Mouse (Mus musculus): ENCODE measurements around the gene Epb41l1. TPM values are rescaled to one million over a fixed set of nuclear protein-coding genes. Genes with fewer than 3 reads are reported as not detected.

Epb41l1 gene
- total and polyA plus RNA-seq, 2 experiments from 2014 or later = 10.7 to 259 TPM

- Histone ChIP-seq H3K27ac (peak overlapping the region; percentile 94), H3K36me3 (ENCODE audit: insufficient read depth, low read length) (no peaks in the 10 kb centered on the region), H3K4me3 (ENCODE audit: low read length) (peak overlapping the region; percentile 74), H3K27me3 (ENCODE audit: insufficient read depth, low read length) (no peaks in the 10 kb centered on the region), H3K9ac (replicated peaks; ENCODE audit: low read length) (peak overlapping the region; percentile 85), H3K9me3 (ENCODE audit: low read length) (no peaks in the 10 kb centered on the region), H3K4me1 (ENCODE audit: insufficient read depth, low read length) (0 out of 2 replicates have a peak, but pooled peaks cover 5% of the 10 kb centered on the region), H3K4me2 (ENCODE audit: low read depth, low read length) (peak overlapping the region; percentile 83)
- under 1% methylated on average over 33 of the region's 36 CpGs for WGBS
- ATAC-seq (peak; percentile 75), DNase-seq (ENCODE audit: low spot score) (peak; percentile 65)
- TF ChIP-seq CTCF (IDR thresholded peaks at IDR 0.05; ENCODE audit: low read depth) = no peak
Measured at GRCm38 (mm10) chr2:156421381-156422110, 837 bp downstream of the Epb41l1 start.

GRCm38 (mm10) chr2:156422631-156423030 lies 1.9 kb downstream of the Epb41l1 start:
- H3K27me3 ChIP-seq (ENCODE audit: insufficient read depth, low read length) = no peaks in the 10 kb centered on the region
- H3K4me3 ChIP-seq (ENCODE audit: low read length) = peak overlapping the region; percentile 74
- H3K36me3 ChIP-seq (ENCODE audit: insufficient read depth, low read length) = no peaks in the 10 kb centered on the region
- 0 out of 2 replicates have a peak, but pooled peaks cover 5% of the 10 kb centered on the region for H3K4me1 ChIP-seq (ENCODE audit: insufficient read depth, low read length)
- peak overlapping the region; percentile 41 for H3K9ac ChIP-seq (replicated peaks; ENCODE audit: low read length)
- WGBS = 10% methylated on average over 8 of the region's 8 CpGs
- H3K9me3 ChIP-seq (ENCODE audit: low read length) = no peaks in the 10 kb centered on the region
- ATAC-seq (no peak), DNase-seq (ENCODE audit: low spot score) (no peak)
- H3K27ac ChIP-seq = peak overlapping the region; percentile 23; the same call in 1 of the 2 replicates
- peak overlapping the region; percentile 83 for H3K4me2 ChIP-seq (ENCODE audit: low read depth, low read length)
- no peak for TF ChIP-seq CTCF (IDR thresholded peaks at IDR 0.05; ENCODE audit: low read depth)

- no peaks in the 10 kb centered on the region for H3K36me3 ChIP-seq (ENCODE audit: insufficient read depth, low read length)
- ATAC-seq (no peak), DNase-seq (ENCODE audit: low spot score) (no peak)
- 0 out of 2 replicates have a peak, but pooled peaks cover 5% of the 10 kb centered on the region for H3K4me1 ChIP-seq (ENCODE audit: insufficient read depth, low read length)
- H3K4me2 ChIP-seq (ENCODE audit: low read depth, low read length) = peak overlapping the region; percentile 83
- no peaks in the 10 kb centered on the region for H3K27me3 ChIP-seq (ENCODE audit: insufficient read depth, low read length)
- WGBS = 85% methylated on average over 4 of the region's 4 CpGs
- no peak overlapping the region for H3K9ac ChIP-seq (replicated peaks; ENCODE audit: low read length)
- no peak overlapping the region for H3K4me3 ChIP-seq (ENCODE audit: low read length)
- H3K9me3 ChIP-seq (ENCODE audit: low read length) = no peaks in the 10 kb centered on the region
- no peak overlapping the region for H3K27ac ChIP-seq
- no peak for TF ChIP-seq CTCF (IDR thresholded peaks at IDR 0.05; ENCODE audit: low read depth)
Measured at GRCm38 (mm10) chr2:156423672-156424071, 3.0 kb downstream of the Epb41l1 start.

- no peak for TF ChIP-seq CTCF (IDR thresholded peaks at IDR 0.05; ENCODE audit: low read depth)
- no peak for ATAC-seq
Measured at GRCm38 (mm10) chr2:156425618-156426017, 4.9 kb downstream of the Epb41l1 start.

GRCm38 (mm10) chr2:156426151-156426550 lies 5.4 kb downstream of the Epb41l1 start:
- Histone ChIP-seq H3K4me2 (ENCODE audit: low read depth, low read length) (no peak overlapping the region), H3K9me3 (ENCODE audit: low read length) (no peaks in the 10 kb centered on the region), H3K27me3 (ENCODE audit: insufficient read depth, low read length) (no peaks in the 10 kb centered on the region), H3K4me1 (ENCODE audit: insufficient read depth, low read length) (peaks cover 6% of the 10 kb centered on the region; the same call in 1 of the 2 replicates), H3K36me3 (ENCODE audit: insufficient read depth, low read length) (no peaks in the 10 kb centered on the region), H3K4me3 (ENCODE audit: low read length) (no peak overlapping the region), H3K27ac (no peak overlapping the region), H3K9ac (replicated peaks; ENCODE audit: low read length) (no peak overlapping the region)
- DNase-seq (ENCODE audit: low spot score) (no peak), ATAC-seq (no peak)
- 65% methylated on average over 4 of the region's 4 CpGs for whole genome bisulfite sequencing
- no peak for TF ChIP-seq CTCF (IDR thresholded peaks at IDR 0.05; ENCODE audit: low read depth)

More at GRCm38 (mm10) chr2:156425618-156426017, 4.9 kb downstream of the Epb41l1 start:
- Histone ChIP-seq H3K9me3 (ENCODE audit: low read length) (no peaks in the 10 kb centered on the region), H3K27ac (no peak overlapping the region), H3K4me1 (ENCODE audit: insufficient read depth, low read length) (peaks cover 6% of the 10 kb centered on the region; the same call in 1 of the 2 replicates), H3K36me3 (ENCODE audit: insufficient read depth, low read length) (no peaks in the 10 kb centered on the region), H3K4me3 (ENCODE audit: low read length) (no peak overlapping the region), H3K9ac (replicated peaks; ENCODE audit: low read length) (no peak overlapping the region), H3K4me2 (ENCODE audit: low read depth, low read length) (peak overlapping the region; percentile 10; the same call in 1 of the 2 replicates), H3K27me3 (ENCODE audit: insufficient read depth, low read length) (no peaks in the 10 kb centered on the region)
- WGBS = 26% methylated on average over 2 of the region's 2 CpGs
- no peak for DNase-seq (ENCODE audit: low spot score)

GRCm38 (mm10) chr2:156429836-156430235 lies 9.1 kb downstream of the Epb41l1 start:
- H3K4me2 ChIP-seq (ENCODE audit: low read depth, low read length) = no peak overlapping the region
- DNase-seq (ENCODE audit: low spot score) = no peak
- H3K27ac ChIP-seq = no peak overlapping the region
- no peaks in the 10 kb centered on the region for H3K36me3 ChIP-seq (ENCODE audit: insufficient read depth, low read length)
- no peak overlapping the region for H3K9ac ChIP-seq (replicated peaks; ENCODE audit: low read length)
- 50% methylated on average over 10 of the region's 10 CpGs for WGBS
- H3K27me3 ChIP-seq (ENCODE audit: insufficient read depth, low read length) = no peaks in the 10 kb centered on the region
- TF ChIP-seq CTCF (IDR thresholded peaks at IDR 0.05; ENCODE audit: low read depth) = no peak
- H3K4me1 ChIP-seq (ENCODE audit: insufficient read depth, low read length) = peaks cover 14% of the 10 kb centered on the region; the same call in 1 of the 2 replicates
- ATAC-seq = no peak
- no peak overlapping the region for H3K4me3 ChIP-seq (ENCODE audit: low read length)
- H3K9me3 ChIP-seq (ENCODE audit: low read length) = no peaks in the 10 kb centered on the region

- Histone ChIP-seq H3K4me3 (ENCODE audit: low read length) (no peak overlapping the region), H3K27ac (no peak overlapping the region), H3K36me3 (ENCODE audit: insufficient read depth, low read length) (no peaks in the 10 kb centered on the region), H3K4me2 (ENCODE audit: low read depth, low read length) (no peak overlapping the region), H3K4me1 (ENCODE audit: insufficient read depth, low read length) (peaks cover 14% of the 10 kb centered on the region; the same call in 1 of the 2 replicates), H3K9ac (replicated peaks; ENCODE audit: low read length) (no peak overlapping the region), H3K27me3 (ENCODE audit: insufficient read depth, low read length) (no peaks in the 10 kb centered on the region), H3K9me3 (ENCODE audit: low read length) (no peaks in the 10 kb centered on the region)
- ATAC-seq = no peak
- TF ChIP-seq CTCF (IDR thresholded peaks at IDR 0.05; ENCODE audit: low read depth) = no peak
- 26% methylated on average over 4 of the region's 4 CpGs for WGBS
- DNase-seq (ENCODE audit: low spot score) = no peak
Measured at GRCm38 (mm10) chr2:156430326-156430725, 9.6 kb downstream of the Epb41l1 start.
